Mouse (Mus musculus): ENCODE measurements at regions not wholly inside any gene's neighbourhood (a gene's known extent, or its start where the extent isn't known, plus 50 kb on each side); places are given as distances from the start of the nearest gene placed in this dataset.
"Not testable (repeated sequence)": the region's sequence is repeated elsewhere in the genome, so short reads cannot be mapped to it uniquely, and the experiment has no call there.

DNA sequence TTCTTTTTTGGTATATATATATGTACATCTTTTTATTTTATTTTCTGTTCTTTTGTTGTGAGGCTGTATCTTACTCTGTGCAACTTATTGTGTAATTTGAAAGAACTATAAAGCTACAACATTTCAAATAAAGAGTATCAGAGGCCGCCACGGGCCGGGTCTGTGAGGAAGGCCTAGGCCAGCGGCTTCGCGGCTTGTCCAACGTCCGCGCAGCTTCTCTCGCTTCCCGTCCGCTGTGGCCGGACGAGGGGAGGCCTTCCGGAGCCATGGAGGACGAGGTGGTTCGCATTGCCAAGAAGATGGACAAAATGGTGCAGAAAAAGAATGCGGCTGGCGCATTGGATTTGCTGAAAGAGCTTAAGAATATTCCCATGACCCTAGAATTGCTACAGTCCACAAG, 167.4 kb downstream of the Kif21a start:
- not testable (repeated sequence) for DNase-seq

DNA sequence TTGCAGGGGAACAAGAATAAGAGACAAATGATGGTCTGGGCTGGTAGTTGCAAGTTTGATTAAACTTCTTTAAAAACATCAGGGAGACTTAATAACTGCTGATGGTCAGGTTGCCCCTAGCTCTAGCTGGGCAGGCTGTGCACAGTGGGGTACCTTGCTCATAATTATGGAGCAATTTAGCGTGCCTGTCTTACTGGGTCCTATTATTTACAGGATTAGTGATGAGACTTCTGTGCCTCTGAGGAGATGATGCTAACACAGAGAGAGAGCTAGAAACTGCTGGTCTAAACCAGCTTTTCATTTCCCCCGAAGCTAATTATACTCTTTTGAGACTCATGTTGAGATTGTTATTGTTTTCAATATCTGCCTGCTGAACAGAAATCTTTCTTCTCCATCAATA, 180.3 kb downstream of the Kif21a start:
- no peak for DNase-seq

DNA sequence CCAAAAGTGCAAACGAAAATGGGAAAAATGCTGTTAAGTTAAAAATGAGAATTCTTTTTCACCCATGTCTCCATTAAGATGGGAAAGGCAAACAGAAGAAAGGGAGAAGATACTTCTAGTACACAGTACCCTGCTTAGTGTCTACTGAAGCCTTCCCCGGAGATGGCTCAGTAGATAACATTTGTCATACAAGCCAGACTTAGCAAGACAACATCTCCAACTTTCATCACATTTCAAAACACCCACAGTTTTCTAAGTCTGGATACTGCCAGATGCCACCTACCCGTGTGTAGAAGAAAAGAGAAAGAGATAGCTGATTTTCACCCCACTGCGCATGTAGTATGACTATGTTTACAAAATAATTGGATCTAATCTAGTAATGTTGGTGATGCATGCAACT, 174.5 kb upstream of the Cpne8 start:
- DNase-seq: not testable (repeated sequence)

DNA sequence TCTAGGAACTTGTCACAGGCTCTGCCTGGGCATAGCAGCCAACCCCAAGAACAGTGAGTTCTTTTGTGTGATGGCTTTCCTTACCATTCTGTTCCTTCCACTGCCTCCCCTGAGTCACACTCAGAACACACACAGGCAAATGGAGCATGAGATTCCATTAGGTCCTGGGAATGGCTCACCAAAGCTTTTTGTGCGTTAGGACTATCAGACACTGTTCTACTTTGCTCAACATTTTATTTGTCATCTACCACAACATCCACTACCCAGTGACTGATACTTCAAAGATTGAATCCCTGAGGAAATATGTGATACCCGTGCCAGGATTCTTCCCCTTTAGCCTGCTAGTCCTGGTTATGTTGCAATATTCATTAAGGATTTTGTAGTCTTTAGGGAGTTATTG, 172.8 kb upstream of the Cpne8 start:
- no peak for DNase-seq

DNA sequence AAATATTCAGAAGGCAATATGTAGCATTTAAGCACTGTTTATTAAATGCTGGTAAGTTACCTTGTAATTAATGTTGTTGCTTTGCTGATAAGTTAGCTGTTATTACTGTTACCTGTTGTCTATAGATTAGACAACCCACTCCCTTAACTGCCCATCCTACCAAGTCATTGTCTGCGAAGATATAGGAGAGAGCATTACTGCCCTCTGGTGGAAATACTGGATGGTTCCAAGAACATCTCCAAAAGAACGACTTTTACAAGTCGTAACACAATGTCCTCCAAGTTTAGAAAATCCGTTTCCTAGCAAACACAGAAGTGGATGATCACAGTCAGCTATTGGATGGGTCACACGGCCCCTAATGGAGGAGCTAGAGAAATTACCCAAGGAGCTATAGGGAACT, 162.2 kb upstream of the Cpne8 start:
- DNase-seq: peak; percentile 25 to 28

DNA sequence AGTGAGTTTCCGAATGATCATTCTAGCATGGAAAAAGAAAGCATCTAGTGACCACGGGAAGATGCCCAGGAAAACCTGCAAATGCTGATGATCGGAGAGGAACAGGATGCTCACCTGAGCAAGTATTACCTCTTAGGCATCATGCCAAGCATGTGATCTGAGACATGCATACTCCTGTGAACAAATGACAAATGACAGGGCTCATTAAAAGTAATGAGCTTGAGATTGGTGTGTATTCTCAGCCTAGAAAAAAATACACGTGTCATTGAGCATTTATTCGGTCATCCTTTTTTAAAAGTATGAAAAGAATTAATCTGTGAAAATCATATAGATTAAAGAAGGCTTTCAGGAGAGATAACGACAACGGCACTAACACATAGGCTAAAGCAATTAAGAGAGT, 156.4 kb upstream of the Cpne8 start:
- no peak for DNase-seq

DNA sequence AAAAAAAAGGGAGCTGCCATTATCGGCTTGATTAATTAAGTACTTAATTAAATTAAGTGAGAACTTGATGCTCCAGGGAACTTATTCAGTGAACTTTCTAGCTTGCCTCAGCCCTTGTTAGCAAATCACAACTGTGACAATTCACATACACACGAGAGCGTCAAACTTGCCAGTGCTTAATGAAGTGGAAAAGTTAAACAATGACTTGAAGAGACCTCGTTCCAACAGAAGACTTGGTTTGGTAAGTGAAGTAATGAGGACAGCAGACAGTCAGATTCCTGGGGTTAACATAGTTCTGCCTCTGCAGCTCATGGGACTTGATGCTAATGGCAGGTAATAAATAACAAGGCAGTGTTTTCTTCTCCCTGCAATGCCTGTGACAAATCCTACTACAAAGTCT, 148.6 kb upstream of the Cpne8 start:
- DNase-seq: peak; percentile 2 to 45

DNA sequence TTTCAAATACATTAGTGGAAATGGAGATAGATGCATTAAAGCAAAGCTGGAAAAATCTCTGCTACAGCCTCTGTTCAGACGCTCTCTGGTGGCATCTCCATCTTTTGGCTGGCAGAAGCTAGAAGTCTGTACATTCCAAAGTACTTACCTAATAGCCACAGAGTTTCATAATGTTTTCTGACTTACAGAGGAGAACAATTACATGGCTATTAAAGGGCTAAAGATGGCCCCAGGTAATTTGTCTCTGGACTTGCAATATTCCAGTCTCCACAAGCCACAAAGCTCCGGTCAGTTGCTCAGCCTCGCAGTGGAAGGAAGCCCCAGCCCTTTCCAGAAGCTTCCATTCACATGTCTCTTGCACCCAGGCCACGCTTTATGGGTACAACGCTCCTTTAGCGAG, 143.1 kb upstream of the Cpne8 start:
- DNase-seq: no peak

DNA sequence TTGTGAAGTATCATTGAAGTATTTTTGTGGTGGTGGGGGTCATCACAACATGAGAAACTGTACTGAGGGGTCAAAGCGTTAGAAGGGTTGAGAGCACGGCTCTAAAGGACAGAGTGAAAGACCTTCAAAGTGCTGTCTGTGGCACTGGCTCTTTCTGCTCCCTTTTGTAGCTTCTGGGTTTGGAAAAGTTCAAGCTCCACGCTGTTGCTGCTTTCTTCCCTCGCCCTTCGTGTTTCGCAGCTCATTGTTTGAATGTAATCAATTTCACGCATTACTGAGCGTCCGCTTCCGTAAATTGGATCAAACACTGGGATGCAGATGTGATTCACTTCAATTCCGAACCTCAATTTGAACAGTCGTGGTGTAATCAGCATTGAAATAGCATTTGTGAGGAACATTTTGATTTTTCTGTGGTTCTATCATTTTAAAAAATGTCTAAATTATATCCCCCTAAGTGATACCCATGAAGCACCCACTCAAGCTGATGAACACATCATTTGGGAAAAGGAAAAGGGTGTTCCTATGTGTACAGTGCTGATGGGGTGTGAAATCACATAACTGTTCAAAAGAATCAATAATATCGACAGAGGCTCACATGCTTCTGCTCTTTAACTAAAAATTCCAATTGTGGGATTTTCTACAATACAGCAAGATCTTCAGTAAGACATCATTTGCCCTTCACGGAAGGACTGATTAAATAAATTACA, 140.9 kb upstream of the Cpne8 start:
- DNase-seq: no peak

DNA sequence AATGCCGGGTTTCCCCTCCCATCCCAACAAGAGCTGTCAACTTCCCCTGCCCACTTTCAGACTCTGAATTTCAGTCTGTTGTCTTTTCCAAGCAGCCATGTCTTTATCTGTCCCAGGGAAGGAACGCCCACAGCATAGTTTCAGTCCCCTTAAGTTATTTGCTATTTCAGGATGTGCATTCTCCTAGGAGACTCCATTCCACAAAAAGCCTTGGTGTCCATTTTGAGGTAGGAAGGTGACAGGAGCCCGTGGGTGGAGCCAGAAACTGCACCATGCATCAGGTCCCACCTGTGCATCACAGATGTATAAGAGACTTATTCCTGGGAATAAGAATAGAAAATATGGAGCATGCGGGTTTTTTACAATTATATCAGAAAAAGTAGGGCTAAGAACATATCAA, 138.9 kb upstream of the Cpne8 start:
- DNase-seq: no peak

DNA sequence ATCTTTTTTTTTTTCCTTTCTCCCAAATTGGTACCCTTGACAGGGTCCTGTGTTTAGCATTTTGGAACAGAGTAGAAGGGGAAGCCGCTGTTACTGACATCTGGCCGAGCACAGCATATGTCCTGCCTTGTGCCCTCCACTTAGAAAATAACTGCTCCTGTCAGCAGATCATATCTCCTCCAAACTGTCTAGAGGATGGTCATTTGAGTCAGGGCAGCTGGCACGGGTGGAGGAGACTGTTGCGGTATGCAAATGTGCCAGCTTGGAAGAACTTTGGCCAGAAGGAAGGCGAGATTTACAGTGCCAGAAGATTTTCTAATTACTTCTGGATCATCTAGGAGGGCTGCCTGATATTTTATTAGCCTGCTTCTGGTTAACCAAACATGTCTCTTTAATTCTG, 134.7 kb upstream of the Cpne8 start:
- peak in 1 of 2 experiments; percentile 1 for DNase-seq

DNA sequence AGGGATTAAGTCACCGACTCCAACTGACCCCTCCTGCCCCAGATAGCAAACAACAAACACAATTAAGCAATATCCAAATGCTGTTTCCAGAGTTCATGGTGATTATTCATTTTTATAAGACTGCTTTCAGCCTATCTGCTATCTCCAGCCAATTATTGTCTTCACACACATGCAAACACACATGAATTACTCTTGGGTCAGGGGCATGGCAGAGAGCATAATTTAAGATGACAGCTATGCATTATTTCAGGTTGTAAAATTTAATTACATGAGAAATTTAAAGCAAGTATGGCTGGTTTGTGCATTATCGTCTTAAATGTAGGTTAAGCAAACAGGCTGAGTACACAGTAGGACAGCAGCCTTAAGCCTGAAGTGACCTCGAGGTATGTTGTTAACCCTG, 131.1 kb upstream of the Cpne8 start:
- DNase-seq: no peak

DNA sequence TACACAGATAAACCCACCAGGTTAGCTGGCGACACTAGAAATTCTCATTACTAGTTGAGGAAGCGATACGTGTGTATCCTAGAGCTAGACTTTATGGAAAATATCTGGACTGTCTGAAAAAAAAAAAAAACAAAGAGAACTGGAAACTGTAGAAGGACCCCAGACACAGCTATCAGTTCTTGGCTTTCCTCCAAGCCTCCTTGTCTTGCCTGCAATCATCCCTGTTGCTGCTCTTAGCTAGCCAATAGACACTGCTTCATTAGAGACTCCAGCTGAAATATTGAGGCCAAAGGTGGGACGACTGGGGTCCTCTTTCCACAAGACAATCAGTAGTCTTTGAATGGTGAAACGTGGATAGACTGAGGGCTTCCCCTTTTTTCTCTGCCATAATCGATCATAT, 129.0 kb upstream of the Cpne8 start:
- no peak for DNase-seq

DNA sequence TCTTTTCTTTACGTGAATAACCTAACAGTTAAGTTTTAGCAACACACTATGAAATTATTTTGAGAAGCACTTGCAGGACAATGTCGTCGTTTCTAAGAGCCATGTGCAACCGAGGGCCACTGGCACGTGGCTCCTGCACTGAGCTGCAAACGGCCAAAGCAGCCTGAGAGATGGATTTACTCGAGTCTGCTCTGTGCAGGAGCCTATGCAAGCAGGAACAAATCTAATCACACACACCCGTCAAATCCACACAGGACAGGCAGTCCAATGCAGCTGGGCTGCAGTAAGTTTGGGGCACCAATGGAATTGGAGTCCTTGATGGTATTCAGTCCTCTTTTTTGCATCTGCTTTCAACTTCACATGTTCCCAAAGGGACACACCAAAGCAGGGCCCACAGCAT, 118.8 kb upstream of the Cpne8 start:
- DNase-seq: no peak

DNA sequence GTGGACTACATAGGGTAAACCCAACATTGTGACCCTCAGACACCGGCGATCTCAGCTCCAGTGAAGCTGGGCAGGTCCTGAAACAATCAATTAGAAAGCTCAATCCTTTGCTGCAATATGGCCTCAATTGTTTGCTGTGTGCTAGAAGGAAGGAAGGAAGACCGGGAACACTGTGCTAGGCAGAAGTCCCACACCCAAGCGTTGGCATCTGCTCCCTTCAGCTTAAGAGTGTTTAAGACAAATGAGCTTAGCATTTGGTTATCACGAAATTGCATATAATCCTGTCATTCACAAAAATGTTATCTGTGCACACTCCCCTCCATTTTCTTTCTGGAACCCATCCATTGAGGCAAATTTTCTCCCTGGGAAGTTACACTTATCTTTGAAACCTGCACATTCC, 110.7 kb upstream of the Cpne8 start:
- no peak for DNase-seq

DNA sequence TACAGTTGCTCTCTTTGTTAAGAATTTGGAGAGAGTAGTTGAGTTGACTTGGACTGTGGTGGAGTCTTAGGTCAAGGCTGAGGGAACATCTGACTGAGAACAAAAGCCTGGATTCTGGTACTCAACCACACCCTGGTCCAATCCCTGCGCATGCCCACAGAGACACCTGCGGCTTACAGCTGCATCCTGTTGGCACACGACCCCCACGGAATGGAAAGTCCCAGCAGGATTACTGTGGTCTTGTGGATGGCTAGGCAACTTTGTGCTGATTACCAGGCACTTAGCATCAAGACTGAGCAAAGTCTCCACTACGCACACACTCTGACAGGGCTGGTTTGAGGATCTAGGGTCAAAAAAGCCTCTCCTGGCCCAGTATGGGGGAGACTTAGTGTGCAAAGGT, 105.5 kb upstream of the Cpne8 start:
- DNase-seq: no peak

DNA sequence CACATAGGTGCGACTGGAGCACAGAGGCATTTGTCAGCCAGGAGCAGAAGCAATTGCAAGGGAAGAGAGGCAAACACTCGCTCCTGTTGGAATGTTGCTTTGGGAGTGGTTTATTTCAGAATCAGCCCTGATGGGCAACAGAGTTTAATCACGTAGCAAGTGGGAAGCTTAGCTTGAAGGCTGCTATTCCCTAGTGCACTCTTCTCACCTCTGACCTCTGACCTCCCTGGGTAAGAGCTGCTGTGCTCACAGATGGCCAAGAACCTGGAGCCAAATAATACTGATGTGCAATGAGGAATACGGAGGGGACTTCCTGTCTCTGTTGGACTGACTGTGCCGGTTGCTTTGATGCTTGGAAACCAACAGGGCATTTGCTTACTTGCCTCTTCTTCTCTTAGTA, 88.3 kb upstream of the Cpne8 start:
- DNase-seq: no peak

DNA sequence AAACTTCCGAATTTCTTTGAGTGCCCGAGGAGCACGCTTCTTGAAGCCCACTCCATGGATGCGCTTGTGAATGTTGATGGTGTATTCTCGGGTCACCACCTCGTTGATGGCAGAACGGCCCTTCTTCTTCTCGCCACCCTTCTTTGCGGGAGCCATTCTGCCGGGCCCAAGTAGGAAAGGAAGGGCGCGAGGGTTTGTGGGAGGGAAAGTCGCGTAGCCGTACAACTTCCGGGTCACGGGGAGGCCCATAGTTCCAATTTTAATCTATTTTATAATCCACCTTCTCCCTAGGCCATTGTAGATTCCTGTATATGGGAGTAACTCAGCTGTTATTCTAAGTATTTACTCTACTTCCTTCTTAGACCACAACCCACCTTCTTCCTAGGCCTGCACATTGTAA, 85.3 kb upstream of the Cpne8 start:
- not testable (repeated sequence) for DNase-seq

DNA sequence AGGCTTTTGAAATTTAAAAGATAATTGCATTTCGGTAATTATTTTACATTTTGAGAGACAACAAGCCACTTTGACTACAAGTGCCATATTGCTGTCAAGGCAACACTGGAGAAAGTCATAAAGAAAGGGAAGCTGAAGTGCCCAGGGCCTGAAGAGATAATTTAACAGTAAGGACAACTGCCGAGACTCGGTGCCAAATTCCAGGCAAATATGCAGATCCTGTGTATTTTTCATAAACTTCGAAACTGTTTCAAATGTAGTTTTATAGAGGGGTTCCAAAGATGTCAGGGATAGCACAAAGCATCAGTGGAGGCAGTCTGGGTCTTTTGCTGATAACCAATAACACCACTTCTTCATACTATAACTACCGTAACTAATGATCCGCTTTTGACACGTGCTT, 54.7 kb upstream of the Cpne8 start:
- DNase-seq: no peak

Measured in kidney, postnatal 36 days (tissue).